Mouse (Mus musculus): ENCODE measurements around the gene Kpna4. TPM values are rescaled to one million over a fixed set of nuclear protein-coding genes. Genes with fewer than 3 reads are reported as not detected.

Kpna4 gene
- polyA plus RNA-seq, 1 experiment: 4.6 TPM

DNA sequence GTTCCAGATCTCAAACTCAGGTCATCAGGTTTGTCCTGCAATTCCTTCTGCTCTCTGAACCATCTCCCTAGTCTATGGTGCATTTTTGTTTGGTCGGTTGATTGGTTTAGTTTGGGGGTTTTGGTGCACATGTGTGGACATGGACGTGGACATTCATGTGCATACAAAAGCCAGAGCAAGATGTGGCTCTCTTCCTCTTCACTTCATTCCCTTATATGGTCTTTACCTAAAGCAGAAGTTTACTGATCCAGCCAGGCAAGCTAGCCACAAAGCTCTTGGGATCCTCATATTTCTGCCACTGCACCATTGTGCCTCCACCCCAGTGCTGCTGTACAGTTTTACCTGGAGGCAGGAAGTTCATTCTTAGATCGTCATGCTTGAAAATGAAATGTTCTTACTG, 109.7 kb downstream of the Kpna4 start:
- TF ChIP-seq POLR2A (IDR thresholded peaks at IDR 0.05; ENCODE audit: low read depth, low read length) (no peak), CTCF (IDR thresholded peaks at IDR 0.05; ENCODE audit: extremely low read depth, insufficient read length, insufficient replicate concordance, low read depth, low read length) (no peak)

More for the DNA sequence above, 109.7 kb downstream of the Kpna4 start:
- Histone ChIP-seq H3K27me3 (ENCODE audit: control insufficient read depth, insufficient read depth, low read length) (no peaks in the 10 kb centered on the region), H3K4me3 (ENCODE audit: low read depth, low read length) (no peak overlapping the region), H3K27ac (ENCODE audit: insufficient read depth, low read depth, low read length) (no peak overlapping the region), H3K4me1 (ENCODE audit: control insufficient read depth, insufficient read depth, insufficient read length, low read length) (no peaks in the 10 kb centered on the region), H3K36me3 (ENCODE audit: control insufficient read depth, insufficient read depth, low read length) (peaks cover 28% of the 10 kb centered on the region)
- WGBS: 80% methylated on average over 3 of the region's 3 CpGs

Other genes with a start within 250 kb of the Kpna4 start
- 0.20 and 0.22 TPM in 2 replicates for gene Ift80, start 122.5 kb downstream of the Kpna4 start, polyA plus RNA-seq (2012; rRNA removed)
- 1.7 and 6.4 TPM in 2 replicates for gene Smc4, start 122.4 kb downstream of the Kpna4 start, polyA plus RNA-seq (2012; rRNA removed)
- gene Trim59, start 82.4 kb downstream of the Kpna4 start, polyA plus RNA-seq (2012; rRNA removed): 1.0 and 1.7 TPM in 2 replicates
- gene Arl14, start 95.3 kb upstream of the Kpna4 start, polyA plus RNA-seq (2012; rRNA removed): 3.1 and 4.5 TPM in 2 replicates
- gene Ppm1l, start 189.7 kb upstream of the Kpna4 start, polyA plus RNA-seq (2012; rRNA removed): 0.80 and 1.1 TPM in 2 replicates